Mouse (Mus musculus) lung, adult 2 months (tissue): ENCODE results near the gene Parg.

Experiments
- CTCF ChIP-seq: fragments of 200-500 bp; IDR thresholded peaks from 2 replicates; pipeline ENCODE4 v1.5.1; 2011; ENCODE audit warnings: mild to moderate bottlenecking, low read length, control low read depth; ENCODE audit not compliant: insufficient read depth
- POLR2A ChIP-seq: fragments of 200-500 bp; IDR thresholded peaks from 2 replicates; pipeline ENCODE4 v1.6.1; 2011; ENCODE audit warnings: low read depth, mild to moderate bottlenecking, control low read depth, low read length, borderline replicate concordance; ENCODE audit errors: extremely low read depth

DNA sequence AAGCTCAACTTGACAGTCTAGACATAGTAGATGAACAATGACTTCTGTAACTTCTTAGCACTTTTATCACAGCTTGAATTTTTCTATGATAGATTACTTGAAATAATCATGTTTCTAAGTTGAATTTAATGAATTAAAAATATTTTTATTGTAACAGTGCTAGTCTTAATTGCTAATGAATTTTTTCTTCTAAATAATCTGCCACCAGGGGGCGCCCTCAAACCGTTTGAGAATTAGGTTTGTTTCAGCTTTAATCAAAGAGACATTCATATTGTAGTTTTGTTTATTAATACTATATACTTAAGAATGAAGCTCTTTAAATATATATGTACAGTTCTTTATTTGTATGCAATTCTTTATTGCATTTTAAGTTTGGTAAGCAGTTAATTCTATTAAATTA is 27.2 kb downstream of the Parg start:
- TF ChIP-seq CTCF (no peak), POLR2A (no peak)
